Mouse (Mus musculus) heart, adult 2 months (tissue): Measurements from ENCODE around the gene Bean1.
"Not testable (repeated sequence)": the region's sequence is repeated elsewhere in the genome, so short reads cannot be mapped to it uniquely, and the experiment has no call there.

Experiments used
- CTCF ChIP-seq: fragments of 200-600 bp; IDR thresholded peaks from 2 replicates; pipeline ENCODE4 v1.8.1; 2022; ENCODE audit warnings: antibody characterized with exemption, mild to moderate bottlenecking, moderate library complexity
- EP300 ChIP-seq: fragments of 200-500 bp; IDR thresholded peaks from 2 replicates; pipeline ENCODE4 v1.6.1; 2011; ENCODE audit warnings: low read depth, low read length, control low read depth; ENCODE audit not compliant: insufficient read depth

GRCm38 (mm10) chr8:104264271-104264935, 94.2 kb downstream of the Bean1 start:
- not testable (repeated sequence) for TF ChIP-seq CTCF, EP300
